Mouse (Mus musculus) erythroblast, embryonic 14.5 days (primary cell): ENCODE measurements around the gene Pcgf6.

Experiments used
- GATA1 ChIP-seq: IDR thresholded peaks from 2 replicates; pipeline ENCODE4 v1.6.1; 2012; ENCODE audit warnings: low read length, inconsistent platforms, mixed read lengths
- TAL1 ChIP-seq: IDR thresholded peaks from 3 replicates; pipeline ENCODE4 v1.6.1; 2012; ENCODE audit warnings: low read length, inconsistent platforms, mixed read lengths

DNA sequence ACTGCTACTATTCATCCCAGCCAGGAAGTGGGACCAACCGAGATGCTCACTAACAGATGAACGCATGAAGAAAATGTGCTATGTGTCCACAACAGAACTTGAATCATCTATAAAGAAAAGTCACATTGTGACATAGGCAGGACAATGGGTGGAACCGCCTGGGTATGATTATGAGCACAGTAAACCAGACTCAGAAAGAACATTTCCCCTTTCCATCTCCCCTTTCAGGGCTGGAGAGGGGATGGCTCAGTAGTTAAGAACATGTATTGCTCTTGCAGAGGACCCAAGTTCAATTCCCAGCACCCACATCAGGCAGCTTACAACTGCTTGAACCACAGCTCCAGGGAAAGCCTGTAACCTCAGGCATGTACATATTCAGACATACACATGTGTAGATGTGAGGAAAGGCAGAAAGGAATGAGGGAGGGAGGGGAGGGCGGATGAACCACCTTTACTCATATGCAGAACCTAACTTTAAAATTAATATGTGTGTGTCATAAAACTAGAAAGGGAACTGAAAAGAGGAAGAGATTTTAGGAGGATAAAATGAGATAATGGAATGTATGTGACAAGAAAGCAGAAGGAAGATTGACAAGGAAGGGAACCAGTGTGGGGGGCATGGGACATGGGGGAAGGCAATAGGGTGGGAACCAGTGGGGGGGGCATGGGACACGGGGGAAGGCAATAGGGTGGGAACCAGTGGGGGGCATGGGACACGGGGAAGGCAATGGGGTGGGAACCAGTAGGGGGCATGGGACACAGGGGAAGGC, 46.8 kb downstream of the Pcgf6 start:
- TF ChIP-seq GATA1 (no peak), TAL1 (no peak)
